Mouse (Mus musculus) liver (tissue): ENCODE data around the gene Selenoh.

Source experiments
- DNase-seq: peaks from one replicate; pipeline ENCODE4 v3.0.0-alpha.2; 2020; ENCODE audit warnings: mixed read lengths

Gene Selenoh

GRCm38 (mm10) chr2:84669828-84670568 lies 572 bp downstream of the Selenoh start:
- DNase-seq: peak; percentile 59

- DNase-seq: no peak
Measured at GRCm38 (mm10) chr2:84666081-84666480, 4.5 kb downstream of the Selenoh start.

- DNase-seq: peak; percentile 77
Measured at GRCm38 (mm10) chr2:84662866-84663265, 7.7 kb downstream of the Selenoh start.

- peak; percentile 39 for DNase-seq
Measured at GRCm38 (mm10) chr2:84660253-84660652, 10.3 kb downstream of the Selenoh start.

- no peak for DNase-seq
Measured at GRCm38 (mm10) chr2:84658806-84659205, 11.8 kb downstream of the Selenoh start, which contains the start of gene Btbd18. Gene Btbd18, plus strand, starts transcription at chr2:84659079.

GRCm38 (mm10) chr2:84655864-84656263 lies 14.7 kb downstream of the Selenoh start:
- no peak for DNase-seq

- no peak for DNase-seq
Measured at GRCm38 (mm10) chr2:84653354-84653753, 17.2 kb downstream of the Selenoh start.

GRCm38 (mm10) chr2:84650464-84651195 lies 19.9 kb downstream of the Selenoh start, which contains the start of gene Ctnnd1:
Gene Ctnnd1, minus strand, starts transcription at chr2:84650765.
- DNase-seq: peak; percentile 81

- DNase-seq: peak; percentile 69
Measured at GRCm38 (mm10) chr2:84649674-84650073, 20.9 kb downstream of the Selenoh start.

- no peak for DNase-seq
Measured at GRCm38 (mm10) chr2:84648369-84648768, 22.2 kb downstream of the Selenoh start.

- DNase-seq: no peak
Measured at GRCm38 (mm10) chr2:84647051-84647568, 23.5 kb downstream of the Selenoh start.

GRCm38 (mm10) chr2:84646138-84646537 lies 24.4 kb downstream of the Selenoh start:
- no peak for DNase-seq

- DNase-seq: no peak
Measured at GRCm38 (mm10) chr2:84640833-84641232, 29.7 kb downstream of the Selenoh start.

GRCm38 (mm10) chr2:84638428-84639220 lies 31.9 kb downstream of the Selenoh start:
- no peak for DNase-seq

- DNase-seq: no peak
Measured at GRCm38 (mm10) chr2:84637452-84638165, 33.0 kb downstream of the Selenoh start.

- DNase-seq: peak; percentile 14
Measured at GRCm38 (mm10) chr2:84636231-84636741, 34.3 kb downstream of the Selenoh start.

GRCm38 (mm10) chr2:84635611-84636010 lies 35.0 kb downstream of the Selenoh start:
- DNase-seq: peak; percentile 60

GRCm38 (mm10) chr2:84634934-84635482 lies 35.6 kb downstream of the Selenoh start:
- peak; percentile 13 for DNase-seq

- no peak for DNase-seq
Measured at GRCm38 (mm10) chr2:84634006-84634405, 36.6 kb downstream of the Selenoh start.

GRCm38 (mm10) chr2:84632999-84633398 lies 37.6 kb downstream of the Selenoh start:
- DNase-seq: peak; percentile 62

GRCm38 (mm10) chr2:84632001-84632400 lies 38.6 kb downstream of the Selenoh start:
- DNase-seq: no peak

- no peak for DNase-seq
Measured at GRCm38 (mm10) chr2:84627036-84627435, 43.5 kb downstream of the Selenoh start.
